Mouse (Mus musculus): ENCODE data around the gene Mtnr1b. TPM values are rescaled to one million over a fixed set of nuclear protein-coding genes. Genes with fewer than 3 reads are reported as not detected.

The Mtnr1b gene
- not detected in 2 replicates for polyA plus RNA-seq (2015; fragmentation: Nextera tagmentation; extraction: Ambion mirVana)

DNA sequence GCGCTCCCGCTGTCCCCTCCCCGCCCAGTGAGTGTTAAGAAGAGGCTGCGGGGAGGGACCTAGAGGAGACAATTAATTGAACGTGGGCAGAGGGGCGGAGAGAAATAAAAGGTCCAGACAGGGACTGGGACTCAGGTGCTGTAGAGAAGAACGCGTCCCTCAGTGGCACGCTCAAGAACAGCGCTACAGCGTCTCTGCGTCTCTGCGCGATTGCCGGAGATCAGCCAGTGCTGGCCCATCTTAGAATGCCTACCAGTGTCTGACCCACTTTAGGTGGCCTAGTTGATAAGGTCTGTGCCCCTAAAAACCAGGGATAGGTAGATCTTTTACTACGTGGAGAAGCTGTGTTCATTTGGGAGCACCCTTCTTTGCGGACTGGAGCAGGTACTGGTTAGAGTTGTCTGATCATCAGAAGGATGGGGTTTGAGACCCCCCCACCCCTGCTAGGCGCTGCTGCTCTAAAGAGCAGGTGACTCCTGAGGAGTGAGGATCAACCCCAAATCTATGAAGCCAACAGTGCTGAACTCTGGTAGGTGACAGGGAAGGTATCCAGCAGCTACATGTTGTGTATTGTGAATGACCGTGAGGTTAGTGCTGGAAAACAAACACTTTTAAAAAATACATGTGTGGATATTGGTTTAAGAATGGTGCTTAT lies at the start of gene Mtnr1b:
TSS of gene Mtnr1b (minus strand) at position 51 of the 655 bp plus-strand sequence.
- ATAC-seq (ENCODE audit: insufficient read depth, low FRiP score): no peak
- Histone ChIP-seq H3K36me3 (ENCODE audit: control insufficient read depth, insufficient read depth, low read length) (no peaks in the 10 kb centered on the region), H3K4me3 (replicated peaks; ENCODE audit: low read length) (no peak within 1 kb of the TSS), H3K4me2 (ENCODE audit: low read depth, low read length) (no peak within 1 kb of the TSS), H3K9ac (ENCODE audit: low read length) (no peak within 1 kb of the TSS), H3K4me1 (ENCODE audit: control insufficient read depth, insufficient read depth, low read length) (no peaks in the 10 kb centered on the region), H3K27me3 (ENCODE audit: control insufficient read depth, insufficient read depth, low read length) (peaks cover 7% of the 10 kb centered on the region; the same call in 1 of the 2 replicates), H3K27ac (ENCODE audit: low read length) (no peak within 1 kb of the TSS), H3K9me3 (replicated peaks; ENCODE audit: control insufficient read depth, low read length) (no peaks in the 10 kb centered on the region)
- WGBS: 47% methylated on average over 19 of the region's 19 CpGs

DNA sequence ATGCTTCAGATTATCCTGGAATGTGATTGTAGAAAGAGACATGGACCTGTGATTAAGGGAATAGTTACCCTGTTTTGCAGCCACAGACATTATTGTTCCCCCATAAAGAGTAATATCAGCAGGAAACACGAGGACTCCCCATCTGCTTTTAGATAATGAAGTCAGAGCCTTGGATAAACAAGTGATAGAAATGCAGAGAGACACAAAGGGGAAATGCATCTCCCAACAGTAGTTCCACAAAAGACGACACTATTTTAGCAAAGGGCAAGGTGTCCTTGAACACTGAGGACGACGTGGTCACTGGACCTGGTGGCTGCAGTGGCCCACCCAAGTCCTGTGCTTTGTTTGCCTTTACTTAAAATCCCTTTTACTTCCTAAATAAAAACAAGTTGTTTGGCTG lies 45.9 kb upstream of the Mtnr1b start:
- Histone ChIP-seq H3K4me2 (ENCODE audit: low read depth, low read length) (no peak overlapping the region), H3K4me1 (ENCODE audit: control insufficient read depth, insufficient read depth, low read length) (no peaks in the 10 kb centered on the region), H3K9me3 (replicated peaks; ENCODE audit: control insufficient read depth, low read length) (no peaks in the 10 kb centered on the region), H3K36me3 (ENCODE audit: control insufficient read depth, insufficient read depth, low read length) (no peaks in the 10 kb centered on the region), H3K9ac (ENCODE audit: low read length) (no peak overlapping the region), H3K27ac (ENCODE audit: low read length) (no peak overlapping the region), H3K27me3 (ENCODE audit: control insufficient read depth, insufficient read depth, low read length) (no peaks in the 10 kb centered on the region), H3K4me3 (replicated peaks; ENCODE audit: low read length) (no peak overlapping the region)
- 74% methylated on average over 4 of the region's 4 CpGs for WGBS
- ATAC-seq (ENCODE audit: insufficient read depth, low FRiP score): no peak

DNA sequence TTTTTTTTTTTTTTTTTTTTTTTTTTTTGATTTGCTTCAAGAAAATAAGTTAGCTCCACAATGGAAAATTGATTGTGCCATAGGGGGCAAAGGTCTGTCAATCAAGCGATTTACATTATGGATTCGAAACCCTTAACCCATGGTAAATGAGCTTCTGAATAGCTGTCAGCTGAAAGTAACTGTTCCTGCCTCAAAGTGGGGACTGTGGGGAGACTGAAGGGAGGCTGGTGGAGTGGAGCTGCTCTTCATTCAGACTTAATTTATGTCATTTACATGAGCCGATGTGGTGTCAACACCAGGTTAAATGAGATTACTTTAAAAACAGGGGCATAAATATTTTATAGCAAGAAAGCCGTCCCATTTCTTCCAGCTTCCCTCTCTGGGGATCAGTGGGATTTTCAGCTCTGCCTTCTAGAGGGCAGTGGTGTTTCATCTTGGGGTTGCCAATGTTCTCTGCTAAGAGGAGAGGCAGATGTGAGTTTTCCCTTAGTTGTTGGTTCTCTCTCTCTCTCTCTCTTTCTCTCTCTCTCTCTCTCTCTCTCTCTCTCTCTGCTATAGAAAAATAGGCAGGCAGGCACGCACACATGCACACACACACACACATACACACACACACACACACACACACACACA lies 45.1 kb upstream of the Mtnr1b start:
- 64% methylated on average over 5 of the region's 5 CpGs for WGBS
- ATAC-seq (ENCODE audit: insufficient read depth, low FRiP score): no peak
- no peak overlapping the region for H3K4me3 ChIP-seq (replicated peaks; ENCODE audit: low read length)

DNA sequence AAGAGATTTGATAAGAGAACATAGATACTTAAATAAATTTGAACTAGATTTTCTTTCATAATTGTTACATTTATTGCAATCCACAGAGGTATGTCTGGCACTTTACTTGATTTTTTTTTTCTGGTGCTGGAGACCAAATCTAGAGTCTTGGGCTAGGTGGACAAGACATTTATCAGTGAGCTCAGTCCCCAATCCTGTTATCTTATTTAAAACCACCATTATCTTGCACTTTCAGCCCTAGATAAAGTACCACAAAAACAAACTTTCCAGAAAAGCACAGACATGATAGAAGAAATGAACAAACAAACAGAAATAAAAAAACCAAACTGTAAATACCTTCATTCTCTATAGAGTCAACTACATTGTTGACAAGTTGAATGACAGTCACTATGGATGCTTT lies 42.2 kb upstream of the Mtnr1b start:
- Histone ChIP-seq H3K4me2 (ENCODE audit: low read depth, low read length) (no peak overlapping the region), H3K27ac (ENCODE audit: low read length) (no peak overlapping the region), H3K4me1 (ENCODE audit: control insufficient read depth, insufficient read depth, low read length) (no peaks in the 10 kb centered on the region), H3K9me3 (replicated peaks; ENCODE audit: control insufficient read depth, low read length) (no peaks in the 10 kb centered on the region), H3K4me3 (replicated peaks; ENCODE audit: low read length) (no peak overlapping the region), H3K9ac (ENCODE audit: low read length) (no peak overlapping the region), H3K27me3 (ENCODE audit: control insufficient read depth, insufficient read depth, low read length) (no peaks in the 10 kb centered on the region), H3K36me3 (ENCODE audit: control insufficient read depth, insufficient read depth, low read length) (no peaks in the 10 kb centered on the region)
- ATAC-seq (ENCODE audit: insufficient read depth, low FRiP score): no peak

More for the DNA sequence above, 45.1 kb upstream of the Mtnr1b start:
- Histone ChIP-seq H3K4me1 (ENCODE audit: control insufficient read depth, insufficient read depth, low read length) (no peaks in the 10 kb centered on the region), H3K4me2 (ENCODE audit: low read depth, low read length) (no peak overlapping the region), H3K9me3 (replicated peaks; ENCODE audit: control insufficient read depth, low read length) (no peaks in the 10 kb centered on the region), H3K27me3 (ENCODE audit: control insufficient read depth, insufficient read depth, low read length) (no peaks in the 10 kb centered on the region), H3K36me3 (ENCODE audit: control insufficient read depth, insufficient read depth, low read length) (no peaks in the 10 kb centered on the region), H3K27ac (ENCODE audit: low read length) (no peak overlapping the region), H3K9ac (ENCODE audit: low read length) (no peak overlapping the region)

DNA sequence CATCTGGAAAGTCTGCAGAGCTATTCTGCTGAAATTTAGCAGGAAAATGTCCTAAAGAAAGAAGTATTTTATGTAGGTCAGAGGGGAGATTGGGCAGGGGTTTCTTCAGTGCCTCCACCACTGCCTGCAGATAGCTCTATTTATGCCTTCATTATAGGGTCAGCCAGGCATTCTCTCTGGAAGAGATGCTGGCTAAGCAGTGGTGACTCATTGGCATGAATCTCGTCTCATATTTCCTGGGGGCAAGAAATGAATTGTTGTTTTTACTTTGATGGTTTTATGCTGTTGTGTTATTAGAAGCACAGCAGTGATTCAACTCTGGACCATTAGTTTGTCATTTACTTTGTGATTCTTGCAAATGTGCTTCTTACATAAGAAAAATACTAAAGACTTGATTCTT lies 38.4 kb upstream of the Mtnr1b start:
- H3K4me3 ChIP-seq (replicated peaks; ENCODE audit: low read length): no peak overlapping the region
- H3K36me3 ChIP-seq (ENCODE audit: control insufficient read depth, insufficient read depth, low read length): no peaks in the 10 kb centered on the region
- ATAC-seq (ENCODE audit: insufficient read depth, low FRiP score): no peak
- no peaks in the 10 kb centered on the region for H3K27me3 ChIP-seq (ENCODE audit: control insufficient read depth, insufficient read depth, low read length)
- no peak overlapping the region for H3K9ac ChIP-seq (ENCODE audit: low read length)
- no peaks in the 10 kb centered on the region for H3K4me1 ChIP-seq (ENCODE audit: control insufficient read depth, insufficient read depth, low read length)
- no peak overlapping the region for H3K4me2 ChIP-seq (ENCODE audit: low read depth, low read length)
- no peak overlapping the region for H3K27ac ChIP-seq (ENCODE audit: low read length)
- H3K9me3 ChIP-seq (replicated peaks; ENCODE audit: control insufficient read depth, low read length): no peaks in the 10 kb centered on the region
- WGBS: 51% methylated on average over 1 of the region's 1 CpGs

DNA sequence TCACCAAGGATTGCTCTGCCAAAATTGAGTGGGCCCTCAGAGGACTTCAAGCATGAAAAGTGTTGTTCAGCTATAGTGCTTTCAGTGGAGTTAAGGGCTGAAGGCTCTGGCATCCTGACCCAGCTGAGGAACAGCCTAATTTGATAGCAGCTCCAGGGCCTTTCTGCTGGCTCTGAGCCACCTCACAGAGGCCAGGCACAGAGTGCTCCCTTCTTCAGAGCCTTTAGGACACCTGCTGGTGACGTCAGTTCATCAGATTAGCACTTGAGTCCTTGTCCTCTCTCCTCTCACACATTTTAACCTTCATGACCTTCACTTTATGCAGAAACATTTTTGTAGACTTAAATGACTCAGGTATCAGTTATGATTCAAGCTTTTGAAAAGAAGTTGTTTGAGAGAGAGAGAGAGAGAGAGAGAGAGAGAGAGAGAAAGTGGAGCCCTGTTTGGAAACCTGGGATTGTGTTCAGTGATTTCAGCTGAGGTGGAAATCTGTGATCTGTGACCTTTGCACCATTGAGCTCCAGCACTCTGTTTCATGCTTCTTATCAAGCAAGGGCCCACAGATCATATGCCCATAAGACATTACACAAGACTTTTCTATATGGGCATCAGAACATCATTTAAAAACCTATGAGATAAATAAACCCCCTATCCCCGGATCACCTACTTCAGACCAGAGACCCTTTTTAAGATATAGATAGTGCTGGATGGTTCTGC lies 35.2 kb upstream of the Mtnr1b start:
- no peaks in the 10 kb centered on the region for H3K9me3 ChIP-seq (replicated peaks; ENCODE audit: control insufficient read depth, low read length)
- no peaks in the 10 kb centered on the region for H3K36me3 ChIP-seq (ENCODE audit: control insufficient read depth, insufficient read depth, low read length)
- WGBS: 59% methylated on average over 2 of the region's 2 CpGs
- no peak overlapping the region for H3K9ac ChIP-seq (ENCODE audit: low read length)
- no peak overlapping the region for H3K4me3 ChIP-seq (replicated peaks; ENCODE audit: low read length)
- no peak overlapping the region for H3K4me2 ChIP-seq (ENCODE audit: low read depth, low read length)
- no peak overlapping the region for H3K27ac ChIP-seq (ENCODE audit: low read length)
- no peaks in the 10 kb centered on the region for H3K4me1 ChIP-seq (ENCODE audit: control insufficient read depth, insufficient read depth, low read length)
- ATAC-seq (ENCODE audit: insufficient read depth, low FRiP score): no peak
- no peaks in the 10 kb centered on the region for H3K27me3 ChIP-seq (ENCODE audit: control insufficient read depth, insufficient read depth, low read length)

DNA sequence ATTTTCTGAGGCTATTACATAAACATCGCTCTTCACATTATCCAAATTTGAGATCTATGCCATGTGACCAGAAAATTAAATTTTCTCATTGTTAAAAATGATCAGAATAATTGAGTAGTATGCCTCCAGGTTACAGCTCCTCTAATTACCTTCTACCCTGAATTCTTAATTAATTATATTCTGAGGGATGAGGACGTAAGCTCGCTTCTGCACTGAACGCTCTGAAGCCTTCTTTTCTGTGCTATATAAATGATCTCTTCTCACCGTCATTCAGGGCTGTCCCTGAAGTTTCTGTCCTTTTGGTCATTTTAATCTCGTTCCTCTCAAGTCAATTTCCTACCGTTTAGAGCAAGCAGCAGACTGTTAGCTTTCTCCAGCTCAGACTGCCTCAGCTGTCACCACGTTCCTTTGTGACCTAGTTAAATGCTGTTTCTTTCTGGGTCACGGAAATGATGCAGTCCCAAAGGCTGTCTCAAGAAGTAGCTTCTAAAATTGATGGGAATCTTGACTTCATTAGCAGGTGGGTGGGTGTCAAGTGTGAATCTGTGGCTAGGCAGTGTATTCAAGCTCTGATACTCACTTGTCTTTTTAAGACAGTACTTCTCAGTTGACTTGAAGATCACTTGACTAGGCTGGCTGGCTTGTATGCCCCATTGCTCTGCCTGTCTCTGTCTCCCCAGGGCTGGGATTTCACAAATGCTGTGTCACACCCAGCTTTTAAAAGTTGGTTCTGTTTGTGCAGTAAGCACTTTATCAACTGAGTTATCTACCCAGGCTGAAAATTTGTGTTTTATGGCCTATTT lies 29.8 kb upstream of the Mtnr1b start:
- H3K9me3 ChIP-seq (replicated peaks; ENCODE audit: control insufficient read depth, low read length): no peaks in the 10 kb centered on the region
- H3K27ac ChIP-seq (ENCODE audit: low read length): no peak overlapping the region
- H3K4me2 ChIP-seq (ENCODE audit: low read depth, low read length): no peak overlapping the region
- no peaks in the 10 kb centered on the region for H3K36me3 ChIP-seq (ENCODE audit: control insufficient read depth, insufficient read depth, low read length)
- no peak overlapping the region for H3K9ac ChIP-seq (ENCODE audit: low read length)
- H3K4me3 ChIP-seq (replicated peaks; ENCODE audit: low read length): no peak overlapping the region
- no peaks in the 10 kb centered on the region for H3K27me3 ChIP-seq (ENCODE audit: control insufficient read depth, insufficient read depth, low read length)
- WGBS: 73% methylated on average over 9 of the region's 9 CpGs
- H3K4me1 ChIP-seq (ENCODE audit: control insufficient read depth, insufficient read depth, low read length): no peaks in the 10 kb centered on the region
- no peak for ATAC-seq (ENCODE audit: insufficient read depth, low FRiP score)

DNA sequence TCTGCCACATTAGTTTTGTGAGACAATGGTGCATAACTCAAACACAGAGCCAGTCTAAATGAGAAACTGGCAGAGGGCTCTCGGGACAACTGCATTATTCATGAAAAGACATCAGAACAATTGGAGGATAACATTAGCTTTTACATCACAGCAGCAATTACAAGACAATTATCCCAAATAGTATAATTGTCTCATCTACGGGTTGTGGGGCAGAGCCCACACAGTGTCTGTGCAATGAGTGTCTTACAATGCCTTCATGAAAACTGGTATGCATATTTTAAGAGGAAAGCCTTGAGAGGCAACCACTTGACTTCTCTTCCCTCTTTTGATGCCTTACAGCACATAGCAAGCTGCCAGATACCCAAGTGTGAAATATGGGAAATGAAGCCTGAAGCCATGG lies 23.8 kb upstream of the Mtnr1b start:
- Histone ChIP-seq H3K36me3 (ENCODE audit: control insufficient read depth, insufficient read depth, low read length) (no peaks in the 10 kb centered on the region), H3K9me3 (replicated peaks; ENCODE audit: control insufficient read depth, low read length) (no peaks in the 10 kb centered on the region), H3K4me3 (replicated peaks; ENCODE audit: low read length) (no peak overlapping the region), H3K4me2 (ENCODE audit: low read depth, low read length) (no peak overlapping the region), H3K27ac (ENCODE audit: low read length) (no peak overlapping the region), H3K27me3 (ENCODE audit: control insufficient read depth, insufficient read depth, low read length) (no peaks in the 10 kb centered on the region), H3K4me1 (ENCODE audit: control insufficient read depth, insufficient read depth, low read length) (no peaks in the 10 kb centered on the region), H3K9ac (ENCODE audit: low read length) (no peak overlapping the region)
- WGBS: 79% methylated on average over 2 of the region's 2 CpGs
- ATAC-seq (ENCODE audit: insufficient read depth, low FRiP score): no peak

DNA sequence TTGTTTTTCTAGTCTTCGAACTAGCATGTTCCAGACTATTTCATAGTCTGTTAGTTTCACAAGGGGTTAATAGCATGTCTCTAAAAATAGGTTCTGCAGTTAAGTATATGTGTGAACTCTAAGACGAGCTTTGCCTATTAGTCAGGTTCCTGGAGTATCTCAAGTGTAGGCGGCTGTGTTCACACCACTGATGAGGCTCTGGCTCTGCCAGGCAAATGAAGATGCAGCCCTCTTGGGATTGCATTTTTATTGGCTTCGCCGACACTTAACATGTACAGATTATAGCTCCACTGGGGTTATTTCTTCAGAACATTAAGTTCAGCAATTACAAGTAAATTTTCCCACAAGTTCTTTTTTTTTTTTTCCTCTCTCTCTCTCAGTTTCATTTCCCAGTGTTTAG lies 12.4 kb upstream of the Mtnr1b start:
- H3K9ac ChIP-seq (ENCODE audit: low read length): no peak overlapping the region
- H3K27me3 ChIP-seq (ENCODE audit: control insufficient read depth, insufficient read depth, low read length): no peaks in the 10 kb centered on the region
- no peak overlapping the region for H3K4me3 ChIP-seq (replicated peaks; ENCODE audit: low read length)
- no peaks in the 10 kb centered on the region for H3K4me1 ChIP-seq (ENCODE audit: control insufficient read depth, insufficient read depth, low read length)
- H3K36me3 ChIP-seq (ENCODE audit: control insufficient read depth, insufficient read depth, low read length): no peaks in the 10 kb centered on the region
- H3K4me2 ChIP-seq (ENCODE audit: low read depth, low read length): no peak overlapping the region
- no peaks in the 10 kb centered on the region for H3K9me3 ChIP-seq (replicated peaks; ENCODE audit: control insufficient read depth, low read length)
- no peak for ATAC-seq (ENCODE audit: insufficient read depth, low FRiP score)
- no peak overlapping the region for H3K27ac ChIP-seq (ENCODE audit: low read length)
- 66% methylated on average over 5 of the region's 5 CpGs for WGBS

Data from stomach, embryonic 16.5 days (tissue).